Mouse (Mus musculus) liver, adult 2 months (tissue): Measurements from ENCODE around the gene Sufu.

ENCODE experiments used
- CTCF ChIP-seq: fragments of 200-500 bp; IDR thresholded peaks from 2 replicates; pipeline ENCODE4 v1.5.1; 2011; ENCODE audit warnings: low read depth, low read length, control low read depth
- POLR2A ChIP-seq: fragments of 200-500 bp; IDR thresholded peaks from 2 replicates; pipeline ENCODE4 v1.6.1; 2011; ENCODE audit warnings: low read length, control low read depth; ENCODE audit not compliant: insufficient read depth; ENCODE audit errors: extremely low read depth

- no peak for TF ChIP-seq POLR2A
- TF ChIP-seq CTCF: no peak
Observed at GRCm38 (mm10) chr19:46459256-46459655, 62.6 kb downstream of the Sufu start.
